Mouse (Mus musculus) MEL (cell line): Measurements from ENCODE around the gene Prkce. TPM values are rescaled to one million over a fixed set of nuclear protein-coding genes. Genes with fewer than 3 reads are reported as not detected.

Experiments
- DNase-seq: peaks from one replicate; pipeline ENCODE4 v3.0.0; 2011; ENCODE audit warnings: low read depth, low spot score
- H3K27ac ChIP-seq: 2 replicates; pipeline ENCODE4 v1.5.1; 2012; ENCODE audit warnings: low read depth, mild to moderate bottlenecking, control low read depth, low read length, moderate library complexity; ENCODE audit not compliant: control insufficient read depth
- H3K27me3 ChIP-seq, 2 experiments: fragments of 150-350 bp in 1 of 2; sonication (generic) in 1 of 2; 2 replicates each; pipeline ENCODE4 v1.6.1; 2012; ENCODE audit warnings: low read length in 2 of 2, mild to moderate bottlenecking in 2 of 2, improper control_type of control experiment in 1 of 2, moderate library complexity in 1 of 2; ENCODE audit not compliant: insufficient read depth in 2 of 2, control insufficient read depth in 1 of 2
- H3K36me3 ChIP-seq, 2 experiments: 2 replicates each; pipeline ENCODE4 v1.6.1; 2012 to 2014; ENCODE audit warnings: low read length in 2 of 2, improper control_type of control experiment in 1 of 2, inconsistent platforms in 1 of 2, mild to moderate bottlenecking in 1 of 2; ENCODE audit not compliant: insufficient read depth in 2 of 2, control insufficient read depth in 1 of 2
- H3K4me1 ChIP-seq, 2 experiments: fragments of 150-350 bp in 1 of 2; sonication (generic) in 1 of 2; 2 replicates each; pipeline ENCODE4 v1.6.1; 2012; ENCODE audit warnings: low read length in 2 of 2, improper control_type of control experiment in 1 of 2, mild to moderate bottlenecking in 1 of 2; ENCODE audit not compliant: insufficient read depth in 2 of 2, control insufficient read depth in 1 of 2
- H3K4me3 ChIP-seq, 2 experiments: fragments of 150-350 bp in 1 of 2; sonication (generic) in 1 of 2; 2 replicates each; pipeline ENCODE4 v1.5.1; 2012; ENCODE audit warnings: low read depth in 2 of 2, low read length in 2 of 2, mild to moderate bottlenecking in 2 of 2, moderate library complexity in 2 of 2, control low read depth in 1 of 2, improper control_type of control experiment in 1 of 2; ENCODE audit not compliant: control insufficient read depth in 1 of 2, insufficient read depth in 1 of 2
- H3K79me2 ChIP-seq: 2 replicates; pipeline ENCODE4 v1.6.1; 2012; ENCODE audit warnings: mild to moderate bottlenecking, low read length, moderate library complexity; ENCODE audit not compliant: control insufficient read depth, poor library complexity, insufficient read depth
- H3K9ac ChIP-seq: 2 replicates; pipeline ENCODE4 v1.6.1; 2012; ENCODE audit warnings: low read depth, mild to moderate bottlenecking, control low read depth, low read length, moderate library complexity; ENCODE audit not compliant: control insufficient read depth, poor library complexity, severe bottlenecking
- H3K9me3 ChIP-seq: fragments of 150-350 bp; sonication (generic); replicated peaks from 2 replicates; pipeline ENCODE4 v1.6.1; 2012; ENCODE audit warnings: mild to moderate bottlenecking, low read length, improper control_type of control experiment, moderate library complexity; ENCODE audit not compliant: insufficient read depth
- BHLHE40 ChIP-seq: IDR thresholded peaks from 2 replicates; pipeline ENCODE4 v1.6.1; 2012; ENCODE audit warnings: low read depth, mild to moderate bottlenecking, inconsistent platforms, low read length, improper control_type of control experiment, borderline replicate concordance
- CHD1 ChIP-seq: IDR thresholded peaks from 2 replicates; pipeline ENCODE4 v1.6.1; 2012; ENCODE audit warnings: low read depth, mild to moderate bottlenecking, inconsistent platforms, low read length, improper control_type of control experiment
- ELF1 ChIP-seq: IDR thresholded peaks from 2 replicates; pipeline ENCODE4 v1.6.1; 2014; ENCODE audit warnings: low read depth, mild to moderate bottlenecking, inconsistent platforms, low read length, improper control_type of control experiment, moderate library complexity
- ETS1 ChIP-seq: IDR thresholded peaks from 2 replicates; pipeline ENCODE4 v1.6.1; 2012; ENCODE audit warnings: low read depth, mild to moderate bottlenecking, inconsistent platforms, low read length, improper control_type of control experiment, moderate library complexity
- GABPA ChIP-seq: IDR thresholded peaks from 2 replicates; pipeline ENCODE4 v1.6.1; 2012; ENCODE audit warnings: low read depth, mild to moderate bottlenecking, inconsistent platforms, low read length, improper control_type of control experiment, moderate library complexity
- JUND ChIP-seq: IDR thresholded peaks from 2 replicates; pipeline ENCODE4 v1.6.1; 2011; ENCODE audit warnings: low read depth, mild to moderate bottlenecking, improper control_type of control experiment, low read length
- KAT2A ChIP-seq: conservative IDR thresholded peaks from 2 replicates; pipeline ENCODE4 v1.6.1; 2012; ENCODE audit warnings: low read depth, low read length, improper control_type of control experiment, inconsistent platforms
- MAFK ChIP-seq: IDR thresholded peaks from 2 replicates; pipeline ENCODE4 v1.6.1; 2011; ENCODE audit warnings: low read depth, mild to moderate bottlenecking, low read length, improper control_type of control experiment, borderline replicate concordance
- MAX ChIP-seq: IDR thresholded peaks from 2 replicates; pipeline ENCODE4 v1.6.1; 2011; ENCODE audit warnings: low read length, improper control_type of control experiment
- MAZ ChIP-seq: IDR thresholded peaks from 2 replicates; pipeline ENCODE4 v1.6.1; 2012; ENCODE audit warnings: low read depth, mild to moderate bottlenecking, inconsistent platforms, low read length, improper control_type of control experiment
- MEF2A ChIP-seq: IDR thresholded peaks from 2 replicates; pipeline ENCODE4 v1.6.1; 2014; ENCODE audit warnings: low read depth, mild to moderate bottlenecking, inconsistent platforms, low read length, improper control_type of control experiment; ENCODE audit not compliant: poor library complexity, insufficient replicate concordance, severe bottlenecking; ENCODE audit errors: extremely low read depth
- MXI1 ChIP-seq: IDR thresholded peaks from 2 replicates; pipeline ENCODE4 v1.6.1; 2011; ENCODE audit warnings: mild to moderate bottlenecking, low read depth, low read length, improper control_type of control experiment
- MYB ChIP-seq: IDR thresholded peaks from 2 replicates; pipeline ENCODE4 v1.6.1; 2011; ENCODE audit warnings: mild to moderate bottlenecking, low read depth, low read length, improper control_type of control experiment
- NRF1 ChIP-seq: IDR thresholded peaks from 2 replicates; pipeline ENCODE4 v1.6.1; 2014; ENCODE audit warnings: low read depth, mild to moderate bottlenecking, inconsistent platforms, low read length, improper control_type of control experiment, moderate library complexity; ENCODE audit not compliant: poor library complexity, insufficient read depth, severe bottlenecking
- POLR2A ChIP-seq, 2 experiments: IDR thresholded peaks; 2 replicates each; pipeline ENCODE4 v1.6.1; 2011 to 2012; ENCODE audit warnings: low read length in 2 of 2, mild to moderate bottlenecking in 2 of 2, control low read depth in 1 of 2, improper control_type of control experiment in 1 of 2, low read depth in 1 of 2, moderate library complexity in 1 of 2; ENCODE audit not compliant: control insufficient read depth in 1 of 2, insufficient read depth in 1 of 2, poor library complexity in 1 of 2
- POLR2AphosphoS2 ChIP-seq: IDR thresholded peaks from 2 replicates; pipeline ENCODE4 v1.6.1; 2011; ENCODE audit warnings: low read length, improper control_type of control experiment
- RCOR1 ChIP-seq: IDR thresholded peaks from 2 replicates; pipeline ENCODE4 v1.6.1; 2012; ENCODE audit warnings: low read depth, mild to moderate bottlenecking, inconsistent platforms, low read length, improper control_type of control experiment
- SIN3A ChIP-seq: IDR thresholded peaks from 2 replicates; pipeline ENCODE4 v1.6.1; 2012; ENCODE audit warnings: low read length, improper control_type of control experiment, inconsistent platforms
- TBP ChIP-seq: IDR thresholded peaks from 2 replicates; pipeline ENCODE4 v1.8.0; 2011; ENCODE audit warnings: low read depth, low read length, improper control_type of control experiment
- UBTF ChIP-seq: IDR thresholded peaks from 2 replicates; pipeline ENCODE4 v1.6.1; 2012; ENCODE audit warnings: low read depth, mild to moderate bottlenecking, inconsistent platforms, low read length, improper control_type of control experiment, moderate library complexity, borderline replicate concordance; ENCODE audit not compliant: insufficient read depth
- USF1 ChIP-seq: IDR thresholded peaks from 2 replicates; pipeline ENCODE4 v1.6.1; 2014; ENCODE audit warnings: low read depth, mild to moderate bottlenecking, inconsistent platforms, low read length, improper control_type of control experiment, moderate library complexity
- USF2 ChIP-seq, 2 experiments: IDR thresholded peaks; 2 replicates each; pipeline ENCODE4 v1.6.1; 2011 to 2012; ENCODE audit warnings: improper control_type of control experiment in 2 of 2, low read length in 2 of 2, borderline replicate concordance in 1 of 2, inconsistent platforms in 1 of 2, low read depth in 1 of 2, mild to moderate bottlenecking in 1 of 2; ENCODE audit not compliant: insufficient read depth in 1 of 2
- ZKSCAN1 ChIP-seq: IDR thresholded peaks from 2 replicates; pipeline ENCODE4 v1.6.1; 2012; ENCODE audit warnings: low read depth, mild to moderate bottlenecking, inconsistent platforms, low read length, improper control_type of control experiment, moderate library complexity
- ZNF384 ChIP-seq: IDR thresholded peaks from 2 replicates; pipeline ENCODE4 v1.6.1; 2012; ENCODE audit warnings: low read depth, mild to moderate bottlenecking, inconsistent platforms, low read length, improper control_type of control experiment
- polyA plus RNA-seq, 2 experiments: library from polyadenylated mRNA; stranded (reverse) in 1 of 2; unstranded in 1 of 2; fragments of >175 nt in 1 of 2; fragments of >200 nt in 1 of 2; gene quantifications; 2 replicates each; pipeline versions ENCODE4 v1.2.1 to v1.2.4; 2012; ENCODE audit warnings: low replicate concordance in 2 of 2, low read depth in 1 of 2; ENCODE audit not compliant: insufficient read length in 2 of 2, insufficient read depth in 1 of 2, missing spikeins in 1 of 2
- total RNA-seq: library from RNA; depleted of rRNA; stranded (reverse); fragments of 300-350 nt; gene quantifications from 2 replicates; pipeline ENCODE4 v1.2.3, GENCODE M21; 2012

Gene Prkce
- total and polyA plus RNA-seq, 3 experiments = 3.0 to 5.3 TPM; not detected in 1

DNA sequence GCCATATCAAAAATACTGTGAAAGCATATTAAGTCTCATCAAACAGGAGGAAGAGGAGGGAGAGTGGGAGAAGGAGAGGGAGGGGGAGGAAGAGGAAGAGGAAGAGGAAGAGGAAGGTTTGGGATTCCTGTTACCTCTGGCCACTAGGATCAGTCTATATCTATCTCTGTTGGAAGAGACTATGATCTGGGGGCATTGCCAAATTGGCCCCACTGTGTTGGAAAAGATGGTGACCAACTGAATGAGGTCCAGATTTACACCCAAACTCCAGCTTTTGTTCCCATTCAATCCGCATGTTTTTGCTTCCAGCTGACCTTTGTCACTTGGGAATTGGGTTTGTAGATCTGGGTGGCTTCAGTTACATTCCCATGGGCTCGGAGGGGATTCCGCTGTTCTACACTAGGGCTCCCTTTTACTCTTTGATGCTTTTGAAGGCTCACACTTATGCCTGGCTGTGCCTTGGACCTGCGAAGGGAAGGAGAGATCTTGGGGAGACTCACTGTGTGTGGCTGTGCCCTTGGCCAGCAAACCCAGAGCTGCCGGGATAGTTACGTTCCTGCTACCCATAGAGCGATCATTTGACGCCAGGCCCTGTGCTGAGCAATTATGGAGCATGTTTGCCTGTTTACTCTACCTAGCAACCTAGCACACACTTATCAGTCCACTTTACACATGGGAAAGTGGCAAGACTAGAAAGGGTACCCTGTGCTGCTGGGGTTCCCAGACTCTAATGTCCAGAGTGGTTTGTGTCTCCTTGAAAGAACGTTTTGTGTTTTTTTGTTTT, 106.2 kb downstream of the Prkce start:
- H3K9ac ChIP-seq = no peak overlapping the region
- no peak overlapping the region for H3K4me3 ChIP-seq
- no peaks in the 10 kb centered on the region for H3K27me3 ChIP-seq
- H3K79me2 ChIP-seq = no peaks in the 10 kb centered on the region
- H3K27ac ChIP-seq = no peak overlapping the region
- DNase-seq = no peak
- peaks cover 5 to 12% of the 10 kb centered on the region in 2 experiments for H3K4me1 ChIP-seq
- no peaks in the 10 kb centered on the region for H3K9me3 ChIP-seq
- TF ChIP-seq MXI1 (no peak), RCOR1 (no peak), ZKSCAN1 (no peak), TBP (no peak), POLR2AphosphoS2 (no peak), GABPA (no peak), UBTF (no peak), MYB (no peak), POLR2A (IDR thresholded peaks at IDR 0.05; ENCODE audit: control insufficient read depth in 1 of 2, insufficient read depth in 1 of 2, low read depth in 1 of 2, low read length in 2 of 2, poor library complexity in 1 of 2) (no peak), JUND (no peak), MEF2A (no peak), NRF1 (no peak), CHD1 (no peak), BHLHE40 (no peak), USF2 (IDR thresholded peaks at IDR 0.05; ENCODE audit: borderline replicate concordance in 1 of 2, insufficient read depth in 1 of 2, low read depth in 1 of 2, low read length in 2 of 2) (no peak)
- TF ChIP-seq, all 39 proteins: peak for 0
- peaks cover 0 to 9% of the 10 kb centered on the region in 2 experiments; a peak in 2 of 4 replicates for H3K36me3 ChIP-seq

DNA sequence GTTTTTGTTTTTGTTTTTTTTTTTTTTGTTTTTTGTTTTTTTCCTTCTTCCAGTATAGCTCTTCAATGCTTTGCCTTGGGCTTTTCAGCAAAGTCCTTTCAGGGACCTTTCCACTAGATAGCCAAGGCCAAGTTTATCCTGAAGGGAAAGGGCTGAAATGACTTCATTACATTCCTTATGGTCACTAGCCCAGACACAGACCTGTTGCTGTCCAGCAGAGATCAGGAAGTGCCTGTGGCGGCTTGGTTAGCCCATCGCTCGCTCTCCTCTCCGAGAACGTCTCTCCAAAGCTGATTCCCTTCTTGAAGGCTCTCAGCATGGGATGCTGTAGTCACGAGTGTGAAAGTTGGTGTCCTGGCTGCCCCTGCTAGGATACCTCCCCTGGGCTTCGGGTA, 106.8 kb downstream of the Prkce start:
- Histone ChIP-seq H3K9ac (no peak overlapping the region), H3K4me1 (peaks cover 5 to 12% of the 10 kb centered on the region in 2 experiments), H3K79me2 (no peaks in the 10 kb centered on the region), H3K4me3 (no peak overlapping the region), H3K27ac (no peak overlapping the region), H3K9me3 (no peaks in the 10 kb centered on the region), H3K36me3 (peaks cover 0 to 9% of the 10 kb centered on the region in 2 experiments; a peak in 2 of 4 replicates), H3K27me3 (no peaks in the 10 kb centered on the region)
- no peak for TF ChIP-seq GABPA
- TF ChIP-seq ETS1 = no peak
- TF ChIP-seq NRF1 = no peak
- no peak for TF ChIP-seq USF1
- no peak for TF ChIP-seq SIN3A
- TF ChIP-seq ZNF384 = no peak
- TF ChIP-seq MAX = no peak
- no peak for TF ChIP-seq CHD1
- no peak for TF ChIP-seq POLR2AphosphoS2
- no peak for TF ChIP-seq MAZ
- TF ChIP-seq KAT2A = no peak
- TF ChIP-seq ZKSCAN1 = no peak
- TF ChIP-seq JUND = no peak
- no peak for TF ChIP-seq ELF1
- TF ChIP-seq MAFK = no peak
- no peak for DNase-seq
